Mouse (Mus musculus) heart, embryonic 16.5 days (tissue): ENCODE measurements around the gene Mthfd1. TPM values are rescaled to one million over a fixed set of nuclear protein-coding genes. Genes with fewer than 3 reads are reported as not detected.

Source experiments
- ATAC-seq: fragments of 200-750 bp; cut with Nextera tagmentation; replicated peaks from 2 replicates; pipeline ENCODE4 v1.8.0; 2017; ENCODE audit warnings: moderate number of reproducible peaks; ENCODE audit not compliant: insufficient read depth, low FRiP score; ENCODE audit errors: extremely low read depth
- H3K27ac ChIP-seq: fragments of 300-500 bp; sonication (generic); 2 replicates; pipeline ENCODE4 v1.5.1; 2014; ENCODE audit warnings: mild to moderate bottlenecking, low read length, control low read depth, moderate library complexity
- H3K27me3 ChIP-seq: fragments of 300-500 bp; sonication (generic); 2 replicates; pipeline ENCODE4 v1.6.1; 2014; ENCODE audit warnings: low read length, mixed read lengths; ENCODE audit not compliant: control insufficient read depth, insufficient read depth
- H3K36me3 ChIP-seq: fragments of 300-500 bp; sonication (generic); 2 replicates; pipeline ENCODE4 v1.6.1; 2014; ENCODE audit not compliant: control insufficient read depth, insufficient read depth
- H3K4me1 ChIP-seq: fragments of 300-500 bp; sonication (generic); 2 replicates; pipeline ENCODE4 v1.6.1; 2014; ENCODE audit warnings: low read length, mixed read lengths; ENCODE audit not compliant: control insufficient read depth, insufficient read depth
- H3K4me2 ChIP-seq: fragments of 300-500 bp; sonication (generic); 2 replicates; pipeline ENCODE4 v1.6.1; 2014; ENCODE audit warnings: low read depth, mild to moderate bottlenecking, control low read depth, low read length
- H3K4me3 ChIP-seq: fragments of 300-500 bp; sonication (generic); 2 replicates; pipeline ENCODE4 v1.5.1; 2014; ENCODE audit warnings: mild to moderate bottlenecking, control low read depth, low read length
- H3K9ac ChIP-seq: fragments of 300-500 bp; sonication (generic); 2 replicates; pipeline ENCODE4 v1.6.1; 2014; ENCODE audit warnings: low read length, control low read depth
- H3K9me3 ChIP-seq: fragments of 300-500 bp; sonication (generic); replicated peaks from 2 replicates; pipeline ENCODE4 v1.6.1; 2016; ENCODE audit warnings: low read length; ENCODE audit not compliant: control insufficient read depth
- WGBS: fragments of 180-500 bp; shearing (Covaris S2); extraction: QIAGEN DNeasy Blood & Tissue Kit; methylation state at CpG from one replicate; pipeline ENCODE4 v1.1.7; 2014; 5-methylcytosine and 5-hydroxymethylcytosine counted together
- polyA plus RNA-seq: library from polyadenylated mRNA; unstranded; fragments of >200 nt; fragmentation: Nextera tagmentation; extraction: Ambion mirVana; gene quantifications from 2 replicates; pipeline ENCODE4 v1.2.1, GENCODE M21; 2015

Mthfd1 gene
- polyA plus RNA-seq, 1 experiment from 2014 or later, result 45.8 TPM

DNA sequence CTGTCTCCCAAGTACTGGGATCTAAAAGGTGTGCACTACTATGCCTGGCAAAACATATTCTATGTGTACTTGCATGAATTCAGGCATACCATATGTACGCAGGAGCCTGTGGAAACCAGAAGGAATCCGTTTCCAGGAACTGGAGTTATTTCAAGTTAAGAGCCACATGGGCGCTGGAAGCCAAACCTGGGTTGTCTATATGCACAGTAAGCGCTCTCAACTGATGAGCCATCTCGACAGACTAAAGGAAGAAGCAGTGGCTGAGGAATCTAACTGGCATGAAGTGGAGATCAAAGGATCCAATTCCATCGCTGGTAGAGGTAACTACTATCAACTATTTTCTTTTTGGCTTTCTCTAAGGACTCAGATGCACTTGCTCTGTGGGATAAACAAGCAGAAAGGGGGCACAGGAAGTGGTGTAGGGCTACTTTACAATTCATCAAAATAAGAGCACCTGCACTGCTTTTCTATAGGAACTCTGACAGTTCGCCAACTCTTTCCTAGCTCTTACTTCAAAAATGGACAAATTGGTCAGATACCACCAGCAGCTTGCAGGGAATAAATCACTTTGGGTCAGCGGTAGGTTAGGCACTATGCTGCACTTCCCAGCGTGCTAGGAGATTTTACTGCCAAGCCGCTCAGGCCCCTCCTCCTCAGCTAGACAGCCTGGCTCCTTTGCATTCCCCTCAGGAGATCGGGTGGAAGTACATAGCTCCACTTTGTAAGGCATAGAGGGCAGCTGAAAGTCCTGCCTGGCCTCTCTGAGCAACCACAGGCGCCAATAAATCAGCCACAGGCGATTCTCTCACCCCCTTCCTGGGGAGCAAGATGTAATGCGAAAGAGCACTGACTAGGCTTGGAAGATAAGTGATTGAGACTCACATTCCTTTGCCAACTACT is 112.2 kb downstream of the Mthfd1 start:
- peak overlapping the region; percentile 91 for H3K4me3 ChIP-seq

DNA sequence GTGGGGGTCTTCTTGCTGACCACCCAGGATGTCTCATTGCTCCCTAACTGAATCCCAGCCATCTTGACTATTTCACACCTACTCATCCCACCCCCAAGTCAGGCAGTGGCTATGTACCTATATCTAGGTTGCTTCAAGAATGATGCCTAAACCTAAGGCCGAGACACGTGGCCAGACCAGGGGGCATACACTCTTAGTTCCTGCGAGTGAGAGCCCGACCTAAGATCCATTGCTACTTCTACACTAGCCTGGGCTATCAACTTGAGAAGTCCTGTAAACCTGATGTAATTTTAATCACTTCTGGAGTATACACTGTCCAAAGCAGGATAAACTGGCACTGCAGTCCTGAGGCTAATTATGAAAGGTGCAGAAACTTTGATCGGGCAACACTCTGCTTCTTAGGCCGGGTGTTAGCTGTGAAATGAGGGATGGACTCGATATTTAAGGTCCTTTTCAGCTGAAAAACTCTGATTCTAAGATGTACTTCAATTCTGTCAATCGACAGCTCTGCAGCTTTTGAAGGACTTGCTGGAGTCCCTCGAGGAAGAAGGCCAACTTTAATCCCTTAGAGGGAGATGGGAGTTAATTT is 113.2 kb downstream of the Mthfd1 start:
- Histone ChIP-seq H3K9ac (peak overlapping the region; percentile 98), H3K36me3 (no peaks in the 10 kb centered on the region), H3K4me2 (peak overlapping the region; percentile 83), H3K27ac (peak overlapping the region; percentile 99), H3K9me3 (no peaks in the 10 kb centered on the region), H3K27me3 (no peaks in the 10 kb centered on the region), H3K4me1 (peaks cover 49% of the 10 kb centered on the region), H3K4me3 (peak overlapping the region; percentile 91)
- no peak for ATAC-seq
- 14% methylated on average over 9 of the region's 9 CpGs for WGBS

More for the DNA sequence above, 112.2 kb downstream of the Mthfd1 start:
- H3K36me3 ChIP-seq, result no peaks in the 10 kb centered on the region
- ATAC-seq, result no peak
- H3K9ac ChIP-seq, result peak overlapping the region; percentile 64
- H3K4me2 ChIP-seq, result peak overlapping the region; percentile 83
- no peaks in the 10 kb centered on the region for H3K9me3 ChIP-seq
- no peaks in the 10 kb centered on the region for H3K27me3 ChIP-seq
- peak overlapping the region; percentile 99 for H3K27ac ChIP-seq
- H3K4me1 ChIP-seq, result peaks cover 40% of the 10 kb centered on the region
- 19% methylated on average over 14 of the region's 14 CpGs for WGBS

DNA sequence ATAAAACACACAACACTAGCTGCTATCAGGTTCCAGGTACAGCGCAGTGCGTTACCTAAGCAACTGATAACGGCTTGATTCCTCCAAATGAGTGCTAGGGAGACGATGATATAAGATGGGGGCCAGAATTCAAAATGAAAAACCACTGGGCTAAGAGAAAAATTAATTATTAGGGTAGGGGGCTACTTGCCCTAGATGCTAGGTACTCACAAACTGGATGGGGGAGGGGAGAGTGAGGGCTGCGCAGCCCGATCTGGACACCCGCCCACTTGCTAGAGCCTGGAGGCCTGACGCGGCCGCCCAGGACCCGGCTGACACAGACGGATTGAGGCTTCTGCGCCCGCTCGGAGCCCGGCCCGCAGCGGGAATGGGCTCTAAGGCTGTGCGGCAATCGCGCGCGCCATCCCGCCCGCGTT is 113.7 kb downstream of the Mthfd1 start:
- Histone ChIP-seq H3K36me3 (no peaks in the 10 kb centered on the region), H3K27ac (peak overlapping the region; percentile 99), H3K4me1 (peaks cover 49% of the 10 kb centered on the region), H3K9ac (peak overlapping the region; percentile 98), H3K4me2 (peak overlapping the region; percentile 83), H3K9me3 (no peaks in the 10 kb centered on the region), H3K4me3 (peak overlapping the region; percentile 91), H3K27me3 (no peaks in the 10 kb centered on the region)
- under 1% methylated on average over 26 of the region's 26 CpGs for WGBS
- ATAC-seq, result peak; percentile 7

Other genes with a start within 250 kb of the Mthfd1 start
- gene Esr2, start 78.0 kb upstream of the Mthfd1 start, polyA plus RNA-seq, result 0.12 and 0.25 TPM in 2 replicates
- gene Tex21, start 8.6 kb upstream of the Mthfd1 start, polyA plus RNA-seq, result not detected in 2 replicates
- gene Akap5, start 69.6 kb downstream of the Mthfd1 start, polyA plus RNA-seq, result 2.5 and 5.2 TPM in 2 replicates
- 12.3 and 13.3 TPM in 2 replicates for gene Zbtb25, start 114.3 kb downstream of the Mthfd1 start, polyA plus RNA-seq
- 6.1 and 7.5 TPM in 2 replicates for gene Zbtb1, start 115.0 kb downstream of the Mthfd1 start, polyA plus RNA-seq
- 15.8 and 16.0 TPM in 2 replicates for gene Hspa2, start 148.9 kb downstream of the Mthfd1 start, polyA plus RNA-seq
- gene Ppp1r36, start 162.2 kb downstream of the Mthfd1 start, polyA plus RNA-seq, result 2.1 and 2.6 TPM in 2 replicates